Mouse (Mus musculus) left cerebral cortex, postnatal 10 days (tissue): ENCODE measurements around the gene Gm20518. TPM values are rescaled to one million over a fixed set of nuclear protein-coding genes. Genes with fewer than 3 reads are reported as not detected.

Source experiments
- DNase-seq, 2 experiments: peaks; one replicate each; pipeline ENCODE4 v3.0.0; 2021 to 2022; ENCODE audit warnings: low spot score in 2 of 2, mixed read lengths in 1 of 2; ENCODE audit errors: extremely low spot score in 1 of 2
- intact Hi-C: fragments of 180-260 bp; cut with DNase I; formaldehyde crosslinking; loops from one replicate; pipeline ENCODE4 v1.15.1; 2025
- total RNA-seq, 2 experiments: library from RNA; stranded (reverse); gene quantifications; 2 replicates each; pipeline ENCODE4 v1.2.3; 2021

Gm20518 gene
- total RNA-seq, 2 experiments from 2014 or later = 0.81 to 1.4 TPM

- intact Hi-C loops = no loop called here
- no peak for DNase-seq
These were observed 34.3 kb downstream of the Gm20518 start for GRCm38 (mm10) chr16:17857157-17857556.

- DNase-seq = no peak
- intact Hi-C loops = no loop called here
These were observed 38.2 kb downstream of the Gm20518 start for GRCm38 (mm10) chr16:17853263-17853662.

GRCm38 (mm10) chr16:17851860-17852259, 39.6 kb downstream of the Gm20518 start:
- intact Hi-C loops = no loop called here
- no peak for DNase-seq

- no peak for DNase-seq
- intact Hi-C loops = no loop called here
These were observed 40.1 kb downstream of the Gm20518 start for GRCm38 (mm10) chr16:17851331-17851730.

- no peak for DNase-seq
- intact Hi-C loops = no loop called here
These were observed 42.0 kb downstream of the Gm20518 start for GRCm38 (mm10) chr16:17849486-17849885.

GRCm38 (mm10) chr16:17848928-17849327, 42.5 kb downstream of the Gm20518 start:
- intact Hi-C loops = no loop called here
- DNase-seq = peak in 1 of 2 experiments; percentile 53

- intact Hi-C loops = no loop called here
- DNase-seq = no peak
These were observed 43.0 kb downstream of the Gm20518 start for GRCm38 (mm10) chr16:17848431-17848830.

GRCm38 (mm10) chr16:17843701-17844365, 47.6 kb downstream of the Gm20518 start:
- intact Hi-C loops = no loop called here
- no peak for DNase-seq

- no peak for DNase-seq
- intact Hi-C loops = no loop called here
These were observed 49.0 kb downstream of the Gm20518 start for GRCm38 (mm10) chr16:17842437-17842836.

- intact Hi-C loops = no loop called here
- DNase-seq = peak in 1 of 2 experiments; percentile 30
These were observed 51.5 kb downstream of the Gm20518 start for GRCm38 (mm10) chr16:17839976-17840375.

- no peak for DNase-seq
- intact Hi-C loops = no loop called here
These were observed 53.4 kb downstream of the Gm20518 start, which contains the start of gene Car15 for GRCm38 (mm10) chr16:17838051-17838450. TSS of gene Car15 (minus strand) at chr16:17838364.

- intact Hi-C loops = no loop called here
- DNase-seq = no peak
These were observed 56.0 kb downstream of the Gm20518 start for GRCm38 (mm10) chr16:17835481-17835880.

- intact Hi-C loops = no loop called here
These were observed 56.9 kb downstream of the Gm20518 start for GRCm38 (mm10) chr16:17834543-17834942.

GRCm38 (mm10) chr16:17833681-17834399, 57.6 kb downstream of the Gm20518 start:
- intact Hi-C loops = no loop called here
- DNase-seq = peak in 1 of 2 experiments; percentile 62

More at GRCm38 (mm10) chr16:17834543-17834942, 56.9 kb downstream of the Gm20518 start:
- no peak for DNase-seq

GRCm38 (mm10) chr16:17833321-17833680, 58.2 kb downstream of the Gm20518 start:
- peak in 1 of 2 experiments; percentile 66 for DNase-seq
- intact Hi-C loops = no loop called here

- intact Hi-C loops = no loop called here
- DNase-seq = no peak
These were observed 58.6 kb downstream of the Gm20518 start, which contains the start of gene B830017H08Rik for GRCm38 (mm10) chr16:17832821-17833220. TSS of gene B830017H08Rik (plus strand) at chr16:17833121.

- intact Hi-C loops = no loop called here
- DNase-seq = no peak
These were observed 59.7 kb downstream of the Gm20518 start for GRCm38 (mm10) chr16:17831781-17832180.

- no peak for DNase-seq
- intact Hi-C loops = no loop called here
These were observed 60.9 kb downstream of the Gm20518 start for GRCm38 (mm10) chr16:17830385-17831178.

- DNase-seq = peak in 1 of 2 experiments; percentile 9
- intact Hi-C loops = no loop called here
These were observed 62.6 kb downstream of the Gm20518 start for GRCm38 (mm10) chr16:17828867-17829266.
